Mouse (Mus musculus) frontal cortex, postnatal 14 days (tissue): ENCODE results near the gene Gnai2.
A peak's percentile ranks its signal among the peaks of the same experiment; 100 is the strongest.

ENCODE experiments used
- DNase-seq, 2 experiments: peaks; one replicate each; pipeline ENCODE4 v3.0.0; 2022; ENCODE audit warnings: low spot score in 2 of 2

Gene Gnai2

DNA sequence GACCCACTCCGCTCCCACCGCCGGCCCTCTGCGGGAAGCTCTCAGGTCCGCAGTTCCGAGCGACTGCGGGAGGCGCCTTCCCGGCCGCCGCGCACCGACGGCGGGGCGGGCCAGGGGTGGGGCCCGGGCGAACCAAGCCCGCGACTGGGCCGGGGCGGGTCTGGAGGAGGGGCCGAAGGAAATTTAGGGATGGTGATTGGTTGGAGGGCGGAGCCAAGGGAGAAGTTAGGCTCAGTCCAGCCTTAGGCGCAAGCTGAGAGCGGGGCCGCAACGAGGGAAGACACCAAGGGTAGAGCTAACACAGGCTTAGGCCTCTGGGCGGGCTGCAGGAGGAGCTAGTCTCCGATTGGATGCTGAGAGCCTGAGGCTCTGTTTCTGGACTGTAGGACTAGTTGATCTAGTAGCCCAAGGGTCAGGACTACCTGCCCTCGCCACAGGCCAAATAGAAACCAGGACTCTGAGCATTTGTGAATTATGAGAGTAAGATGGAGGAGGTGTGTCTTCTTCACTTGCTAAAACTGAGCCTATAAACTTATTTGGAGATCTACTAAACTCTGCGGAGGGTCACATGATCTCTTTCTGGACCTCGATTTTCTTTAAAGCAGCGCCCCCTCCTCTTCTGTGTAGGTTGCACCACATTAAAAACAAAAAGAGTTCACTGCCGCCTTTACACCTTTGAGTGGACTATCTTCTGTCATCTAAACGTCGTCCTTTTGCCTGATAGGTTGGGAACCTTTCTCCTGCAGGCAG, at the start of gene Gnai2:
Gnai2 (minus strand) TSS at position 89 of the 750 bp plus-strand sequence.
- peak; percentile 90 to 91 for DNase-seq

GRCm38 (mm10) chr9:107682405-107682804, 47.2 kb upstream of the Gnai2 start:
- DNase-seq = no peak

GRCm38 (mm10) chr9:107679501-107679900, 44.3 kb upstream of the Gnai2 start, which contains the start of gene Gnat1:
Gene Gnat1 (minus strand): TSS chr9:107679712.
- DNase-seq = no peak

GRCm38 (mm10) chr9:107678861-107679260, 43.7 kb upstream of the Gnai2 start:
- no peak for DNase-seq

- peak in 1 of 2 experiments; percentile 59 for DNase-seq
Measured at GRCm38 (mm10) chr9:107677819-107678526, 42.8 kb upstream of the Gnai2 start.

DNA sequence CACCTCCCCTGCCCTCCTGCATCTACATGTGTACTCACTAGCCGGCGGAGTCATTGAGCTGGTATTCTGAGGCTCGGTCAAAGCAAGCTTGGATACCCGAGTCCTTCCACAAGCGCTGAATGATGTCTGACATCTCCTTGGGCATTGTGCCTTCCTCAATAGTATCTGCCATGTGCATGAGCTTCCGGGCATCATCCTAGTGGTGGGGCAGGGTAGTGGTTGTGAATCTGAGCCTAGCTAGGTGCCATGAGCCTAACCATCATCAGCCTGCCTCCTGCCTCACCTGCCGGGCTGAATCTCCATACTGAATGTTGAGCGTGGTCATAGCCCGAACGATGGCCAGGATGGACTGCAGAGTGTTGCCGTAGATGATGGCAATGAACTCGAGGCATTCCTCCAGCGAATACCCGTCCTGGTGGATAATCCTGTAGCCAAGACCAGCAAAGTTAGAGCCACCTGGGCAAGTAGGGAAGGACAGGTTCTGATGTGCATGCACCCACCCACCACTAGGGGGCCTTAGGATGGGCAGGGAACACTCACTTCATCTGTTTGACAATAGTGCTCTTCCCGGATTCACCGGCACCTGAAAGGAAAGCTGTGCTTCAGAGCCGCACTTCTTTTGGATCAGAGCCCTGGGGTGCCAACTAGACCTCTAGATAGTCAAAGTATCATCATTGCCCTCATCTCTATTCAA, 42.1 kb upstream of the Gnai2 start:
- no peak for DNase-seq

DNA sequence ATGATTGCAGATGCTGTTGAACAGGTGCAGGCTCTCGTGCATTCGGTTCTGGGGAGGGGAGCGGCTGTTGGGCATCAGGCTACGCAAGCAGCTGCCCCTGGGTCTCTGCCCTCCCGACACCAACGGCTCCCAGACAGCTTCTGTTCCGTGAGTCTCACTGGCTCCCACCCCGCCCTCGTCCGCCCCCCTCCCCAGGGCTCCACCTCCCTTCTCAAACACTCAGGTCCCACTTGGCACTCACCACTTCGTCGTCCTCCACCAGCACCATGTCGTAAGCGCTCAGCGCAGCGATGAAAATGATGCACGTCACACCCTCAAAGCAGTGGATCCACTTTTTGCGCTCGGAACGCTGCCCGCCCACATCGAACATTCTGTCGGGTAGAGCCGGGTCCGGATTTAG, 41.1 kb upstream of the Gnai2 start:
- DNase-seq = no peak

DNA sequence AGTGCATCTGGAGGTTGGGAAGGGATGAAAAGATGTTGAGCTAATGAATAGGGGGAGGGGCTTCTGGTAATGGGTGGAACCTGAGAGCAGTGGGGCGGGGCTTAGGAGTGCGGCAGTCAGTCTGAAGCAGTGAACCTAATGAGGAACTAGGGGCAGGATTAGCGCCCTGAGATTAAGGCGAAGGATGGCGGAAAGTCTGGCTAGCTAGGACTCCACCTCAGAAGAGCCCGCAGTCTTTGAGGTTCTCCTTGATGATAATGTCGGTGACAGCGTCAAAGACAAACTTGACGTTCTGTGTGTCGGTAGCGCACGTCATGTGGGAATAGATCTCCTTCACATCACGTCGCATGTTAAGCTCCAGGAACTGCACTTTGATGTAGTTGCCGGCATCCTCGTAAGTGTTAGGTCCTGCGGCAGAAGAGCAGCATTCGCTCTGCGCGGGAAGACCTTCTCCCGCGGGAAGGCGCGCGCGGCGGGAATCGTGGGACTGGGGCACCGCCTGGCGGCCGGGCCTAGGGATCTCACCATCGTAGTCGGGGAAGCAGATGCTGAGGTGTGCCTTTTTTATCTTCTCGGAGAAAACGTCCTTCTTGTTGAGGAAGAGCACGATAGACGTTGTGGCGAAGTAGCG, 40.6 kb upstream of the Gnai2 start:
- peak in 1 of 2 experiments; percentile 69 for DNase-seq

DNA sequence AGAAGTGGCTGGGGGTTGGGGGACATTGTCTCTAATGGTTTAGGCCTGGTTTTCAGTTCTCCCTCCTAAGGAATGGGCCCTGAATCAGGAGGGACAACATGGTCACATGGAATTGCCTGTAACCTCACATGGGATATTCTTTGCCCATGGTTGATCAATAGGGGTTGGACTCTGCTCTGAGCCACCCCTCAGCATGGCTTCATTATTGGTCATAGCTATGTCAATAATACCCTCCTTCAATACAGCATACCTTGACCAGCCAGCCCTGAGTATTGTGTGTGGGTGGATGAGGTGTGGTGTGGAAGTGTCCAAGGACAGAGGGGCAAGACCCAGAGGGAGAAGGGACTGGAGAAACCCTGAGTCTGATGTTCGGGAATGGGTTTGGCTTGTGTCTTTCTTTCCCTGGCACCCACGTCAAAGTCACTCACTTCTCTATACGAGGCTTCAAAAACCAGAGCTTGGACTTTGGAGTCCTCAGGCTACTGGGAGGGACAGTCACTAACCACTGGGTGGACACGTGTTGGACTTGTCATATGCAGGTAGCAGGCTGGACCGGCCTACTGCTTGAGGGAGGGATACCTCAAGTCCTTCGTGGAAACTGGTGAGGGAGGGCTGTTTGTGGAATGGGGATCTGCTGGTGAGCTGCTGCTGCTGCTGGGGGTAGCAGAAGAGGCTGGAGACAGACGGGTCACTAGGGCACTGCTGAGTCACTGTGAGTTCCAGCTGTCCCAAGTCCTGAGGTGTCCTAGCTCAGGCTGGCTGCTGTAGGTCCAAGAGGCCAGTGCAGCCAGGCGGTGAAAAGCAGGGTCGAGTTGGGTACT, 39.7 kb upstream of the Gnai2 start:
- no peak for DNase-seq

DNA sequence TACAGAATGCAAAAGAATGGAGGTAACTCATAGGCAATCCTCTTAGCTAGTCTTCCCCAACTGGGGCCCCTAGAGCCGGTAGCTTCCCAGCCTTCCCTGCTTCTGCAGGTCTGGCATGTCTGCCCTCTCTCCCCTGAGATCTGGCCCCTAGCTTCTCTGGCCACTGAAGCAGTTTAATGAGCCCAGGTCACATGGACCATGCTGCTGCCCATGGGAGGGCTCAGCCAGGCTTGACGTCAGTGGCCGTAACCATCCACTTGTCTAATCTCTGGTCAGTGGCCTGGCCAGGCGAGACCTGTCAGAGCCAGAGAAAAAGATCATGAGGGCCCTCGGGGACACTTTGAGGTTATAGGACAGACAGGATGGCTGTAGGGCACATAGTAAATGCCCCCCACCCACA, 35.1 kb upstream of the Gnai2 start:
- DNase-seq = no peak

DNA sequence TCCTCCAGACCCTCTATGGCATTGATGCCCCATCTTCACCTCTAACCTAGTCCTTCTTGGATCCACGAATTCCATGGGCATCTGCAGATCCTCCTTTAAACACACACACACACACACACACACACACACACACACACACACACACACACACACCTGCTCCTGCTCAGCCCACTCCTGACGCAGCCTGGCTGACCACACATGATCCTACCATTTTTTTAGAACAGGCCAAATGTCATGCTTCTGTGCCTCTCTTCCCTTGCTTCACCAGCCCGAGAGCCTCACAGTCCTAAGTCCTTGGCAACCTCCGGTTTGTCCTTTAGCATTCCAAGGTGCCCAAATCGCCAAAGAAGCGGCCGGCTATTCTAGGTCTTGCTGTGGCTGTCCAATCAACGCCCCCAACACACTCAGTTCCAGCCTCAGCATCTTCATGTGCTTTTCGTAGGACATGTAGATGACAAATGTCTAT, 34.3 kb upstream of the Gnai2 start, which contains the start of gene Slc38a3:
Slc38a3 (minus strand) TSS at position 51 of the 466 bp plus-strand sequence.
- no peak for DNase-seq

- no peak for DNase-seq
Measured at GRCm38 (mm10) chr9:107668916-107669315, 33.7 kb upstream of the Gnai2 start.

DNA sequence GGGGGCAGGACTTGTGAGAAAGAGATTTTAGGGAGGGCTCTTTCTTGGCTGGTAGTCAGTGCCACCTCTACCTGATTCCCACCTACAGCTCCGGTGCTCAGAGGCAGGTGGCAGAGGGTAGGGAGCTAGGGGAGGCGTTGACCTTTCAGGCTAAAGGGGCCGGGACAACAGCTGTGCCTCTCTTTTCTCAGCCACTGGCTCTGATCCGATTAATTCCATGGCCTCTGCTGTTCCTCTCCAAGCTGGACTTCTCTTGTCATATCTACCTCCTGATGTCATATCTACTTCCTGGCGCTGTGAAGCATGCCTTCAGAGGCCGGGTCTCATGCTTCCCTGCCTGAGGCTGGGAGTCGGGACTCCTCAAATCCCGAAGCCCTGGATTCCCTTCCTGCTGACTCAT, 32.8 kb upstream of the Gnai2 start:
- DNase-seq = no peak

GRCm38 (mm10) chr9:107667219-107667618, 32.1 kb upstream of the Gnai2 start:
- peak in 1 of 2 experiments; percentile 39 for DNase-seq

DNA sequence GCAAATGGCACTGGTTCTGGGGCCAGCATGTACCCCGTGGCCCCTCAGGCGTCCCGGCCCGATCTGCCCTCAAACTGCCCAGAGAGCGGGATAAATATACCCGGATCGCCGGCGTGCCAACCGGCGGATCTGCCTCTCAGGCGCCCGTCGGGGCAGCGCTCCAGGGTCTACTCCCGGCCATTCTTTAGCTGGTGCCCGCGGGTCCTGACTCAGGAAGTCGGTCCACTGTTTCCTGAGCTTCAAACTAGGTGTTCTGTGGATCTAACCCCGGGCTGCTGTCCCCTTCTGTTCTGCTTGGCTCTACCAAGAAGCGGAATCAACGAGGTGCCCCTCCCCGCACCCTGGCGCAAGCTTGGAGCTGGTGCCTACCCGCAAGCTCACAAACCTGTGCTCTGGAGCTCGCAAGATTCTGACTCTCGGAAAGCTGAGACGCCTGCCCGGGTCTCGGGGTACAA, 31.6 kb upstream of the Gnai2 start:
- no peak for DNase-seq

DNA sequence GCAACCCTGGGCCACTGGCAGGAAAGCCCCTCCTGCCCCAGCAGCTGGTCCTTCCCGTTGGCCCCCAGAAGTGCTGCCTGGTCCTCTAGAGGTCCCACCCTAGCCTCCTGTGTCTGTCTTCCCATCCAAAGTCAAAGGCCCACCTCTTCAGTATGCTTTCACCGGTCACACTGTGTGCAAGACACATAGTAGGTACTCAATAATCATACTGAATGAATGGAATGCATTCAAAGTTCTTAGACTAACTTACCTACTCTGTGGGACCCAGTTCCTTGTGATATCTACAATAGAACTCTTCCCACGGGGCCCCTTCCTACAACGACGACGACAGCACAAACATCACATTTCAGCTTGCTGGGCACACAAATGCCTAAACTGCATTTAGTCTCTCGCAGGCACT, 30.1 kb upstream of the Gnai2 start:
- no peak for DNase-seq

DNA sequence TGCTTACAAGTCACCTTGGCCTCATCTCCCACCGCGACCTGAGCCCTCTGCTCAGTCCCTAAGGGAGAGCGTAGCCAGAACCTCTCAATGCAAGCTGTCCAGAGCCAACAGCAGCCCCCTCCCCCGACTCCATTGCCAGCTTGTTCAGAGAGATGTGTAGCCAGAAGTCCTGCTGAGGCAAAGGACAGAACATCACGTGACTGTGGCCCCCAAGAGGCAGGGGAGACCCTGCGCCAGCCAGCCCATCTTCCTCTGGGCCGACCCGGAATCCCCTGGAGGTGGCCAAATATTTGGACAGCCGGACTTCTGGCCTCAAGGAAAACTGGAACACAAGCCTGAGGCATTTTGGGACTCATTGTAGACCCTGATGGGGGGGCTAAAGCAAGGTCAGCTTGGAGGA, 28.4 kb upstream of the Gnai2 start:
- DNase-seq = no peak

GRCm38 (mm10) chr9:107662342-107662741, 27.2 kb upstream of the Gnai2 start:
- no peak for DNase-seq

DNA sequence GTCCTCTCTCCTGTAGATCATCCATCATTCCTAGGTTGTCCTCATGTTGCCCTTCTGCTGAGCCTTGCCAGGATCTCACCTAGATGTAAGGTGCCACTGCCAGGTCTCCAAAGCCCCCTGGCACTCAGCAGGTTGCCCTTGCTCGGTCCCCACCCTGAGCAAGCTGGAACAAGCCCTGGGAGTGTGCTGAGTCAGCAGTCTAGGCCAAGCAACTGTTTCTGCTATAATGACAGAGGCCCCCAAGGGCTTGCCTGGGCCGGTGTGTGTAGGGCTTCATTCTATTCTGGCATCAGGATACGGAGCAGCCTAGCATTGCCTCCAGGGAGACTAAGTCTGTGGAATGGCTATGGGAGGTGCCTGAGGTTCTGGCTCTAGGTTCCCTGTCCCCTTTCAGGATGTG, 25.6 kb upstream of the Gnai2 start:
- no peak for DNase-seq

GRCm38 (mm10) chr9:107659961-107660360, 24.8 kb upstream of the Gnai2 start:
- DNase-seq = no peak

- DNase-seq = peak; percentile 48 to 69
Measured at GRCm38 (mm10) chr9:107659551-107659950, 24.4 kb upstream of the Gnai2 start.
